ENCODE assay signal across 8 mouse cellular contexts in the genomic region with DNA sequence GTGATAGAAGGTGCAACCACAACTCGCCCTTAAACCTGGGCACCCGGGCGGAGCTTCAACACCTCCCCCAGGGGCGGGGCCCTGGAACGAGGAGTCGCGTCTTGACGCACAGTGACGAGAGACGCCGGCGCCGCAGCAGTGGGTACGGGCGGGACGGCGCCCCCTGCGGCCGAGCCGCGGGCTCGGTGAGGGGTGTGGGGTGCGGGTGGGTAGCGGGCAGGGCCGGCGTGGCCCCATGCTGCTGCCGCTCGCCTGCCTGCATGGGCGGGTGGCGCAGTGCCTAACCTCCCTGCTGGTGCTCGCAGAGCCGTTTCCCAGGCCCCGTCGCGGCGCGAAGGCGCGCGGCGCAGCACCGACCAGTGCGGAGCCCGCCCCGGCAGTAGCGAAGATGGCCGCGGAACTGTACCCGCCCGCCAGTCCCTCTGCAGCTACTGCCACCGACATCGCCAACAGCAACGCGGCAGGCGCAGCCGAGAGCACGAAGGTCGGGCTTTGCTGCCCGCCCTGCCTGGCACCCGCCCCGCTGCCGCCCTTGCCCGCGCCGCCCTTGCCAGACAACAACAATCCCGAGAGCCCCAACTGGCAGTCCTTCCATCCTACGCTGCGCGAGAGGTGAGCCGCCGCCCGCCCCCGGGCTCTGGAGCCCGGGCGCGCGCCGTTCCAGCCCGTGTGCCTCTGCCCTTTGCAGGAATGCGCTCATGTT. TPM values are rescaled to one million over a fixed set of nuclear protein-coding genes. Genes with fewer than 3 reads are reported as not detected.
DNase-seq lines count a peak whose midpoint lies in the region; ATAC-seq and TF ChIP-seq lines count a peak whose summit lies in the region.

A gene (plus strand): TSS at position 112 of the 703 bp plus-strand sequence.

- TF ChIP-seq CTCF in stomach, postnatal 0 days (IDR thresholded peaks at IDR 0.05; ENCODE audit: low read depth): peak; percentile 75

- peak within 1 kb of the TSS; percentile 72 for H3K4me3 ChIP-seq in forebrain, embryonic 12.5 days (replicated peaks)
- peak within 1 kb of the TSS; percentile 85 for H3K4me3 ChIP-seq in heart, embryonic 16.5 days (ENCODE audit: low read length)
- H3K4me3 ChIP-seq in liver, embryonic 15.5 days (replicated peaks): peak within 1 kb of the TSS; percentile 74
- H3K4me3 ChIP-seq in neural tube, embryonic 12.5 days: peak within 1 kb of the TSS; percentile 58
- H3K4me3 ChIP-seq in stomach, postnatal 0 days (ENCODE audit: low read depth, low read length): peak within 1 kb of the TSS; percentile 77

- no peak for TF ChIP-seq EP300 in stomach, postnatal 0 days (optimal IDR thresholded peaks at IDR 0.05)

- DNase-seq in CD8-positive naive resting alpha-beta T cell, adult 2 months (ENCODE audit: low read depth in 2 of 2, low spot score in 2 of 2): peak; percentile 90
- DNase-seq in kidney, postnatal 25 days: peak; percentile 95 to 97
- peak; percentile 95 for DNase-seq in stomach, postnatal 0 days (ENCODE audit: low spot score)

- peaks cover 72% of the 10 kb centered on the region for H3K36me3 ChIP-seq in forebrain, embryonic 12.5 days (replicated peaks)
- peaks cover 37% of the 10 kb centered on the region for H3K36me3 ChIP-seq in heart, embryonic 16.5 days (ENCODE audit: control insufficient read depth, insufficient read depth)
- peaks cover 75% of the 10 kb centered on the region for H3K36me3 ChIP-seq in liver, embryonic 15.5 days (replicated peaks)
- peaks cover 70% of the 10 kb centered on the region for H3K36me3 ChIP-seq in neural tube, embryonic 12.5 days
- H3K36me3 ChIP-seq in stomach, postnatal 0 days (ENCODE audit: control insufficient read depth, insufficient read depth, low read length): peaks cover 43% of the 10 kb centered on the region

- H3K4me1 ChIP-seq in forebrain, embryonic 12.5 days: peaks cover 21% of the 10 kb centered on the region
- peaks cover 17% of the 10 kb centered on the region for H3K4me1 ChIP-seq in heart, embryonic 16.5 days (ENCODE audit: control insufficient read depth, insufficient read depth, low read length)
- H3K4me1 ChIP-seq in liver, embryonic 15.5 days (replicated peaks): peaks cover 21% of the 10 kb centered on the region
- peaks cover 17% of the 10 kb centered on the region; the same call in 1 of the 2 replicates for H3K4me1 ChIP-seq in neural tube, embryonic 12.5 days
- H3K4me1 ChIP-seq in stomach, postnatal 0 days (replicated peaks; ENCODE audit: control insufficient read depth, insufficient read depth): peaks cover 5% of the 10 kb centered on the region

- ATAC-seq in cerebellum, adult (ENCODE audit: insufficient number of reproducible peaks, low FRiP score, low TSS enrichment): peak; percentile 91
- ATAC-seq in forebrain, embryonic 12.5 days (ENCODE audit: low FRiP score): peak; percentile 97
- peak; percentile 95 for ATAC-seq in heart, embryonic 16.5 days (replicated peaks; ENCODE audit: extremely low read depth, insufficient read depth, low FRiP score)
- peak; percentile 91 for ATAC-seq in liver, embryonic 15.5 days (ENCODE audit: insufficient read depth)
- peak; percentile 97 for ATAC-seq in neural tube, embryonic 12.5 days (ENCODE audit: low FRiP score, low read depth)
- peak; percentile 96 for ATAC-seq in stomach, postnatal 0 days (ENCODE audit: low FRiP score, low TSS enrichment)

- H3K27ac ChIP-seq in forebrain, embryonic 12.5 days: peak within 1 kb of the TSS; percentile 90
- H3K27ac ChIP-seq in heart, embryonic 16.5 days (ENCODE audit: low read length): peak within 1 kb of the TSS; percentile 94
- H3K27ac ChIP-seq in liver, embryonic 15.5 days (replicated peaks): peak within 1 kb of the TSS; percentile 73
- peak within 1 kb of the TSS; percentile 72 for H3K27ac ChIP-seq in neural tube, embryonic 12.5 days
- peak within 1 kb of the TSS; percentile 95 for H3K27ac ChIP-seq in stomach, postnatal 0 days (replicated peaks)

- no peaks in the 10 kb centered on the region for H3K27me3 ChIP-seq in forebrain, embryonic 12.5 days
- no peaks in the 10 kb centered on the region for H3K27me3 ChIP-seq in heart, embryonic 16.5 days (ENCODE audit: control insufficient read depth, insufficient read depth, low read length)
- H3K27me3 ChIP-seq in liver, embryonic 15.5 days: no peaks in the 10 kb centered on the region
- no peaks in the 10 kb centered on the region for H3K27me3 ChIP-seq in neural tube, embryonic 12.5 days (replicated peaks)
- H3K27me3 ChIP-seq in stomach, postnatal 0 days (ENCODE audit: control insufficient read depth, insufficient read depth, low read length): no peaks in the 10 kb centered on the region

- H3K9me3 ChIP-seq in forebrain, embryonic 12.5 days: no peaks in the 10 kb centered on the region
- H3K9me3 ChIP-seq in heart, embryonic 16.5 days (replicated peaks; ENCODE audit: control insufficient read depth, low read length): no peaks in the 10 kb centered on the region
- no peaks in the 10 kb centered on the region for H3K9me3 ChIP-seq in liver, embryonic 15.5 days (replicated peaks)
- H3K9me3 ChIP-seq in neural tube, embryonic 12.5 days: no peaks in the 10 kb centered on the region
- H3K9me3 ChIP-seq in stomach, postnatal 0 days (ENCODE audit: control insufficient read depth, low read length): no peaks in the 10 kb centered on the region

- peak within 1 kb of the TSS; percentile 80 for H3K9ac ChIP-seq in forebrain, embryonic 12.5 days
- H3K9ac ChIP-seq in heart, embryonic 16.5 days (ENCODE audit: low read length): peak within 1 kb of the TSS; percentile 92
- H3K9ac ChIP-seq in liver, embryonic 15.5 days: peak within 1 kb of the TSS; percentile 69
- peak within 1 kb of the TSS; percentile 86 for H3K9ac ChIP-seq in neural tube, embryonic 12.5 days
- peak within 1 kb of the TSS; percentile 87 for H3K9ac ChIP-seq in stomach, postnatal 0 days (ENCODE audit: low read length)

- under 1% methylated on average over 73 of the region's 80 CpGs for WGBS in forebrain, embryonic 12.5 days
- under 1% methylated on average over 61 of the region's 80 CpGs for WGBS in heart, embryonic 16.5 days
- WGBS in liver, embryonic 15.5 days (ENCODE audit: insufficient replicate concordance): under 1% methylated on average over 72 of the region's 80 CpGs
- WGBS in neural tube, embryonic 12.5 days: under 1% methylated on average over 79 of the region's 80 CpGs
- under 1% methylated on average over 69 of the region's 80 CpGs for whole genome bisulfite sequencing in stomach, postnatal 0 days

- peak within 1 kb of the TSS; percentile 89 for H3K4me2 ChIP-seq in forebrain, embryonic 12.5 days
- peak within 1 kb of the TSS; percentile 93 for H3K4me2 ChIP-seq in heart, embryonic 16.5 days (ENCODE audit: low read depth, low read length)
- H3K4me2 ChIP-seq in liver, embryonic 15.5 days: peak within 1 kb of the TSS; percentile 90
- peak within 1 kb of the TSS; percentile 89 for H3K4me2 ChIP-seq in neural tube, embryonic 12.5 days (replicated peaks)
- H3K4me2 ChIP-seq in stomach, postnatal 0 days (replicated peaks; ENCODE audit: low read depth): peak within 1 kb of the TSS; percentile 85

RNA-seq across cellular contexts. Expression of the gene that starts here (rescaled TPM):
- polyA plus RNA-seq in forebrain, embryonic 12.5 days (2016; fragmentation: Nextera tagmentation; extraction: Ambion mirVana): 28.2 and 29.2 TPM in 2 replicates
- 26.0 and 26.1 TPM in 2 replicates for polyA plus RNA-seq in heart, embryonic 16.5 days (2015; fragmentation: Nextera tagmentation; extraction: Ambion mirVana)
- polyA plus RNA-seq in liver, embryonic 15.5 days (2015; fragmentation: Nextera tagmentation; extraction: Ambion mirVana): 5.5 and 5.8 TPM in 2 replicates
- polyA plus RNA-seq in neural tube, embryonic 12.5 days (2016; fragmentation: Nextera tagmentation; extraction: Ambion mirVana): 32.0 and 33.8 TPM in 2 replicates
- polyA plus RNA-seq in stomach, postnatal 0 days (2015; fragmentation: Nextera tagmentation; extraction: Ambion mirVana): 17.1 and 19.7 TPM in 2 replicates

Comparison
In these comparisons a context has a peak if more than half of its experiments do, and no peak if none do; other contexts are left out.
1. Peak in every context shown above with its lines: DNase-seq, ATAC-seq, H3K4me3 ChIP-seq and H3K27ac ChIP-seq.